Mouse (Mus musculus): Measurements from ENCODE around the gene Ipo13.

GRCm38 (mm10) chr4:117866083-117866482, 48.7 kb downstream of the Ipo13 start:
- TF ChIP-seq POLR2A (IDR thresholded peaks at IDR 0.05; ENCODE audit: low read depth, low read length) (no peak), CTCF (IDR thresholded peaks at IDR 0.05; ENCODE audit: extremely low read depth, insufficient read depth, insufficient read length, insufficient replicate concordance) (no peak)

All from spleen, adult 2 months (tissue).